Mouse (Mus musculus): ENCODE results near the gene Tcap. TPM values are rescaled to one million over a fixed set of nuclear protein-coding genes. Genes with fewer than 3 reads are reported as not detected.

Tcap gene
- polyA plus RNA-seq, 1 experiment from 2014 or later = 0.44 TPM

DNA sequence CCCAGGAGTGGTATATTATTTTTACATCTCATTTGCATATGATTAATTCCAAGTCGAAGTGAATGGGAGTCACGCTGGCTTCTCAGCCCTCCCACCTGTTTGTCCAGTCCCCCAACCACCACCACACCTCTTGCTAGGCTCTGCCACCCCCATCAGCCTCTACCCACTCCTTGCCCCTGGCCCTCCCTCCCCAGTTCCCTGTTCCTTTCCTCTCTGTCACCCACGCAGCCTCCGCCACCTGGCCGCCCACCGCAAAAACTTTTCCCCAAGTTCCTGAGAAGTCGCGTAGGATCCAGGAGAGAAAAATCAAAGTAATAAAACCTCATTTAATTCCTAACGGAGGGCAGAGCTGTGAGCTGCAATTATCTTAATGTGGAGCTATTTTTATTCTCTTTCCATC lies 37.4 kb upstream of the Tcap start:
- 24% methylated on average over 9 of the region's 9 CpGs for WGBS
- no peak for ATAC-seq
- Histone ChIP-seq H3K4me1 (replicated peaks; ENCODE audit: control insufficient read depth, insufficient read depth, low read length) (no peaks in the 10 kb centered on the region), H3K9me3 (ENCODE audit: control insufficient read depth) (no peaks in the 10 kb centered on the region), H3K4me2 (replicated peaks; ENCODE audit: low read depth) (peak overlapping the region; percentile 59), H3K36me3 (ENCODE audit: control insufficient read depth, insufficient read depth) (no peaks in the 10 kb centered on the region), H3K27ac (ENCODE audit: low read depth, low read length) (no peak overlapping the region), H3K4me3 (ENCODE audit: low read depth, low read length) (no peak overlapping the region), H3K27me3 (replicated peaks; ENCODE audit: control insufficient read depth, insufficient read depth, low read length) (peaks cover 21% of the 10 kb centered on the region), H3K9ac (ENCODE audit: low read depth, low read length) (no peak overlapping the region)
- no peak for TF ChIP-seq CTCF (IDR thresholded peaks at IDR 0.05; ENCODE audit: low read depth)

DNA sequence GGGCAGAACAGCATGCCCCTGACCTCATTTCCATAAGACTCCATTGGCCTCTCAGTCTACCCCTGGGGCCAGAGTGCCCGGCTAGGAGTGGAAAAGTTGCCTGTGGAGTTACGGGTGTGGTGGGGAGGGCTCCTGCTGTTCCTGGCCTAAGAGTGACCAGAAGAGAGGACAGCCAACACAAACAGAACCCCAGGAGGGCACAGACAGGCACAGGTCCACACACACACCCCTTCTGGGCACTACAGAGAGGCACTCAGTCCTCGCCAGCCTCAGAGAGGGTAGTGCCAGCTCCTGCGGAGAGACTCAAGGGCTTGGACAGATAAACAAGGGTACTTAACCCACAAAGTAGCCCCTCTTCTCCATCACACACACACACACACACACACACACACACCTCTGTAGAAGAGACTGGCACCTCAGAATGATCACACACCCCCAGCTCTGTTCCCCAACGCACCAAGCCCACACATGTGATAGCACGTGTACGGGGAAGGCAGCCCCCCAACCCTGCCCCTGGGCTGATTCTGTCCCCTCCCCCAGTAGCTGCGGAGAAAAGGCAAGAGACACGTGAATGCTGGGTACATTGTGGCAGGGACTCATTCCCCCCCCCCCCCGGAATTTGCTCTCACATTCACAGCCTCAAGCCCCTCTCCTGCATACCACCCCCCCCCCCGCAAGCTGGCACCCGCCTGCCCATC lies 36.1 kb upstream of the Tcap start:
- H3K27me3 ChIP-seq (replicated peaks; ENCODE audit: control insufficient read depth, insufficient read depth, low read length) = peaks cover 18% of the 10 kb centered on the region
- 30% methylated on average over 12 of the region's 12 CpGs for WGBS
- H3K9ac ChIP-seq (ENCODE audit: low read depth, low read length) = no peak overlapping the region
- no peak for TF ChIP-seq CTCF (IDR thresholded peaks at IDR 0.05; ENCODE audit: low read depth)
- H3K36me3 ChIP-seq (ENCODE audit: control insufficient read depth, insufficient read depth) = no peaks in the 10 kb centered on the region
- H3K4me3 ChIP-seq (ENCODE audit: low read depth, low read length) = no peak overlapping the region
- ATAC-seq = no peak
- no peaks in the 10 kb centered on the region for H3K9me3 ChIP-seq (ENCODE audit: control insufficient read depth)
- H3K27ac ChIP-seq (ENCODE audit: low read depth, low read length) = no peak overlapping the region
- peak overlapping the region; percentile 87 for H3K4me2 ChIP-seq (replicated peaks; ENCODE audit: low read depth)
- no peaks in the 10 kb centered on the region for H3K4me1 ChIP-seq (replicated peaks; ENCODE audit: control insufficient read depth, insufficient read depth, low read length)

DNA sequence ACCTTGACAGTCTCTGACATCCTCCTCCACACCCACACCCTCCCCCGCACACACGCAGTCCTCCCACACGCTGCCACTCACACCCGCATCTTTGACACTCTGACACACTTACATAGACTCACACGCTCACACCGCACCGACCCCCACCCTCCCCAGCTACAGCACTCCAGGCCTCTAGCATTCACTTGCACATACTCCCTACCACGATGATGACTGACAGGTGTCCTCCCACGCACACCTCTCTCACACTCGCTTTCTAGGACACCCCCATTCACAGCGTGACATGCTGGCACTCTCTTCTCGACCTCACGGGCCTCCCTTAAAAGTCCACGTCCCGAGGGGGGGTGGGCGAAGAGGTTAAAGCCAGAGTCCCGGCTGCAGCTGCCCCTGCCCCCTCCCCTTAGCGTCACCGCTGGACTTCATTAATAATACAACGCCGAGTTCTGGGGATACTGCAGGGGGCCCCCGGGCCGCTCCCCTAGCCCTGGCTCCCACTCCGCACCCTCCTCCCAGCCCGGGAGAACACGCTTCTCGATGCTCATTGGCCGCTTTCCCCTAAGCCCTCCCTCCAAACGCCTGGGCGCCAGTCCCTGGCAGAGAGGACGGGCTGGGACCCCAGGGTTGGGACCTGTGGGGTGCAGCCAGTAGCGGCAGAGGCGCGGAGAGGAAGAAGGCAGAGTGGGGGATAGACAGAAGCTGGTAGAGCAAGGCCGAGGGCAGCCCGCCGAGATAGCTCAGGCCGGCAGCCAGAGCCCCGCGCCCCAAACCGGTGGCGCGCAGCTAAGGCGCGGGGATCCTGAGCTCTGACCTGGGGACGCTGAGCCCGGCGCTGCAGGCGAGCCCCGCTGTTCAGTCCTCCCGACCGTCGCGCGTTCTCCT lies 35.3 kb upstream of the Tcap start, which contains the start of gene Ppp1r1b:
TSS of gene Ppp1r1b (plus strand) at position 322 of the 879 bp plus-strand sequence.
- Histone ChIP-seq H3K9ac (ENCODE audit: low read depth, low read length) (peak within 1 kb of the TSS; percentile 48), H3K4me3 (ENCODE audit: low read depth, low read length) (peak within 1 kb of the TSS; percentile 54), H3K4me1 (replicated peaks; ENCODE audit: control insufficient read depth, insufficient read depth, low read length) (0 out of 2 replicates have a peak, but pooled peaks cover 4% of the 10 kb centered on the region), H3K9me3 (ENCODE audit: control insufficient read depth) (no peaks in the 10 kb centered on the region), H3K27me3 (replicated peaks; ENCODE audit: control insufficient read depth, insufficient read depth, low read length) (peaks cover 18% of the 10 kb centered on the region), H3K27ac (ENCODE audit: low read depth, low read length) (peak within 1 kb of the TSS; percentile 60; the same call in 1 of the 2 replicates), H3K4me2 (replicated peaks; ENCODE audit: low read depth) (peak within 1 kb of the TSS; percentile 87), H3K36me3 (ENCODE audit: control insufficient read depth, insufficient read depth) (no peaks in the 10 kb centered on the region)
- no peak for TF ChIP-seq CTCF (IDR thresholded peaks at IDR 0.05; ENCODE audit: low read depth)
- ATAC-seq = peak; percentile 62
- WGBS = under 1% methylated on average over 55 of the region's 55 CpGs

DNA sequence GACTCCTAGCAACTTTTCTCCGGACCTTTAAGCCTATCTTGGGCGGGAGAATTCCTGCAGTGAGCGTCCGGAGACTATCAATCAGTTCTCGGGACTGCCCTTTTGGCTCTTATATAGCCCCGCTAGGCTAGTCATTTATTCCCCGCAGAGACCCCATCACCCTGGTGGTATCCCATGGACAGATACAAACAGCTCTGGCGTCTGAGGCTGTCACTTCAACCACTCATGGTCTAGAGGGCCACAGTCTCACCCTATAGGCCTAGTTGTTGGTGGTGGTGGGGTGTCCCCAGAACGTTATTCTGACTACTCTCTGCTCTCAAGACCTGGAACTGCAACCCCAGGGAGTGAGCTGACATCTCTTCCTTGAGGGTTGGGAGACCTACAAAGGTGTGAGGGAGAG lies 34.3 kb upstream of the Tcap start:
- no peak for ATAC-seq
- H3K9me3 ChIP-seq (ENCODE audit: control insufficient read depth) = no peaks in the 10 kb centered on the region
- H3K4me1 ChIP-seq (replicated peaks; ENCODE audit: control insufficient read depth, insufficient read depth, low read length) = 0 out of 2 replicates have a peak, but pooled peaks cover 4% of the 10 kb centered on the region
- peak overlapping the region; percentile 60; the same call in 1 of the 2 replicates for H3K27ac ChIP-seq (ENCODE audit: low read depth, low read length)
- TF ChIP-seq CTCF (IDR thresholded peaks at IDR 0.05; ENCODE audit: low read depth) = no peak
- H3K9ac ChIP-seq (ENCODE audit: low read depth, low read length) = peak overlapping the region; percentile 48
- H3K4me2 ChIP-seq (replicated peaks; ENCODE audit: low read depth) = peak overlapping the region; percentile 87
- no peaks in the 10 kb centered on the region for H3K36me3 ChIP-seq (ENCODE audit: control insufficient read depth, insufficient read depth)
- H3K4me3 ChIP-seq (ENCODE audit: low read depth, low read length) = peak overlapping the region; percentile 54
- peaks cover 18% of the 10 kb centered on the region for H3K27me3 ChIP-seq (replicated peaks; ENCODE audit: control insufficient read depth, insufficient read depth, low read length)
- WGBS = 14% methylated on average over 9 of the region's 9 CpGs

DNA sequence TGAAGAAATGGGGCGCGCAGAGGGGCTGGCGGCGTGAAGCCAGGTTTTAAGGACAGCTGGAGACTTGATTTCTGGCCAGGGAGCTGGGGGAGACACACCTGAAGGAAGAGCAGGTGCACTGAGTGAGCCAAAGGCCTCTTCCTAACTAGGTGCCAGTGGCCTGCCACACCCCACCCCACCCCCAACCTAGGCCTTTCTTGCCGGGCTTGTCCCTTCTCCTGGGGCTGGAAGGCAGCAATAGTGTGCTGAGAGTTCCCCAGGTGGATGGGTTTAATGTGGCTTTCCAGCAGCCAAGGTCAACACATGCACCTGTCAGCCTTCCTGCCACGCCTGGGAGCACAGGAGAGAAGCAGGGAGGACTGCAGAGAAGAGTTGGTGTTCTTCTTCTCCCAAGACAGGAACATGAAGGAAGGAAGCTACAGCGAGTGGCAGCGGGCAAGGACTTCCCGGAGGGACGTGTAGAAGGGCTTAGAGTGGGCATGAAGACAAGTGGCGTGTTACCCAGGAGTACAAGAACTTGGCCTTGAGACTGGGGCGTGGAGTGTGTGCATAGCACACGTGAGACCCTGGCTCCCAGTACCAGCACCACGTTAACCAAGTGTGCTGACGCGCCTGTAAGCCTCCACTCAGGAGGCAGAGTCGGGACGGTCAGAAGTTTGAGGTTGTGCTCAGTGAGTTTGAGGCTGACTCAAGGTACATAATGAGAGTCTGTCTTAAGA lies 31.2 kb upstream of the Tcap start:
- Histone ChIP-seq H3K27me3 (replicated peaks; ENCODE audit: control insufficient read depth, insufficient read depth, low read length) (peaks cover 8% of the 10 kb centered on the region; the same call in 1 of the 2 replicates), H3K4me3 (ENCODE audit: low read depth, low read length) (no peak overlapping the region), H3K9ac (ENCODE audit: low read depth, low read length) (no peak overlapping the region), H3K27ac (ENCODE audit: low read depth, low read length) (peak overlapping the region; percentile 75), H3K36me3 (ENCODE audit: control insufficient read depth, insufficient read depth) (no peaks in the 10 kb centered on the region), H3K4me2 (replicated peaks; ENCODE audit: low read depth) (0 out of 2 replicates have a peak overlapping the region, but pooled peaks have one; percentile 10), H3K4me1 (replicated peaks; ENCODE audit: control insufficient read depth, insufficient read depth, low read length) (peaks cover 7% of the 10 kb centered on the region; the same call in 1 of the 2 replicates), H3K9me3 (ENCODE audit: control insufficient read depth) (no peaks in the 10 kb centered on the region)
- WGBS = 37% methylated on average over 18 of the region's 18 CpGs
- TF ChIP-seq CTCF (IDR thresholded peaks at IDR 0.05; ENCODE audit: low read depth) = no peak
- ATAC-seq = peak; percentile 46
